Mouse (Mus musculus) myocyte (in vitro differentiated cells): ENCODE data around the gene Kirrel3.

Source experiments
- E2F4 ChIP-seq: IDR thresholded peaks from one replicate; pipeline ENCODE4 v1.6.1; 2011; ENCODE audit warnings: mild to moderate bottlenecking, control low read depth, moderate library complexity; ENCODE audit not compliant: insufficient read depth
- MAX ChIP-seq: IDR thresholded peaks from one replicate; pipeline ENCODE4 v1.6.1; 2011; ENCODE audit warnings: low read depth, mild to moderate bottlenecking, control low read depth
- POLR2A ChIP-seq: IDR thresholded peaks from one replicate; pipeline ENCODE4 v1.6.1; 2011; ENCODE audit warnings: low read depth, mild to moderate bottlenecking, control low read depth, moderate library complexity; ENCODE audit not compliant: insufficient read length
- POLR2AphosphoS2 ChIP-seq: IDR thresholded peaks from one replicate; pipeline ENCODE4 v1.6.1; 2011; ENCODE audit warnings: low read depth, control low read depth; ENCODE audit not compliant: insufficient read length
- TCF12 ChIP-seq: IDR thresholded peaks from one replicate; pipeline ENCODE4 v1.6.1; 2011; ENCODE audit warnings: mild to moderate bottlenecking, control low read depth; ENCODE audit not compliant: poor library complexity, insufficient read depth, severe bottlenecking
- TCF3 ChIP-seq: IDR thresholded peaks from one replicate; pipeline ENCODE4 v1.6.1; 2011; ENCODE audit warnings: low read depth, control low read depth; ENCODE audit not compliant: insufficient read length
- USF1 ChIP-seq: IDR thresholded peaks from one replicate; pipeline ENCODE4 v1.6.1; 2011; ENCODE audit warnings: low read depth, mild to moderate bottlenecking, control low read depth, moderate library complexity

GRCm38 (mm10) chr9:34458189-34458588, 27.5 kb upstream of the Kirrel3 start:
- TF ChIP-seq E2F4: no peak
- TF ChIP-seq POLR2AphosphoS2: no peak
- no peak for TF ChIP-seq MAX
- no peak for TF ChIP-seq USF1
- TF ChIP-seq TCF12: no peak
- no peak for TF ChIP-seq POLR2A
- TF ChIP-seq TCF3: no peak
